18 mouse cellular contexts compared by ENCODE assay signal in the genomic region with DNA sequence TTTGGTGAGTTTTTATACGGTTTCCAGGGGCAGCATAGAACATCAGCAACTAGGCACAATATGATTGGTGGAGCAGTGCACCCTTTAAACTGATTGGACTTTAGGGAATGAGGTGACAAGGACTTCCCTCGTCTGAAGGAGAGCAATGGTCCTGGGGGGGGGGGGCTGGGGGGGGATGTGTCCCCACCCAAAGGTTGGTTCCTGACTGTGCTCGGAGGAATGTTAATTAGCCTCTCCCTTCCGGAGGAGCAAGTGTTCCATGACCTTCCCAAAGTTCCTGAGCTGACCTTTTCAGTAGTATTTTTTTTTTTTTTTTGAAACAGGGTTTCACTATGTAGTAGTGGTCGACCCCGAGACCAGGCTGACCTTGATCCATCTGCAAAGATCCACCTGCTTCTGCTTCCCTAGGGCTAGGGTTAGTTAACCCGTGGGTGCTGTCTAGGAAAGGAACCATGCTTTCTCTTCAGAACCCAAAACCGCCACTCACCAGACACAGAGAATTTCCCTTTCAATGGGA. TPM values are rescaled to one million over a fixed set of nuclear protein-coding genes. Genes with fewer than 3 reads are reported as not detected.
"Had no signal": no experiment of that assay in that cellular context is flagged by ENCODE, and none has a peak within 500 bp of the region (broad histone marks: within the 10 kb centered on the region; RNA-seq: fewer than 3 reads in every experiment).

No protein-coding gene starts in this region.

- H3K36me3 ChIP-seq: midbrain, embryonic 10.5 days; midbrain, embryonic 12.5 days; neural tube, embryonic 13.5 days; neural tube, embryonic 15.5 days; stomach, embryonic 15.5 days had no signal

- DNase-seq: lung, adult 18-20 months; lung, embryonic 14.5 days; midbrain, embryonic 14.5 days; right cerebral cortex, postnatal 14 days had no signal

- H3K4me1 ChIP-seq: midbrain, embryonic 10.5 days; midbrain, embryonic 12.5 days; neural tube, embryonic 13.5 days; neural tube, embryonic 15.5 days; stomach, embryonic 15.5 days had no signal

- H3K9ac ChIP-seq: lung, embryonic 14.5 days; midbrain, embryonic 12.5 days; neural tube, embryonic 13.5 days; neural tube, embryonic 15.5 days; stomach, embryonic 15.5 days had no signal

- H3K9me3 ChIP-seq: midbrain, embryonic 10.5 days; midbrain, embryonic 12.5 days; neural tube, embryonic 13.5 days; neural tube, embryonic 15.5 days; stomach, embryonic 15.5 days had no signal

- H3K27me3 ChIP-seq: neural tube, embryonic 13.5 days; neural tube, embryonic 15.5 days; stomach, embryonic 15.5 days had no signal

- H3K4me3 ChIP-seq: midbrain, embryonic 10.5 days; midbrain, embryonic 12.5 days; myocyte; neural tube, embryonic 13.5 days; neural tube, embryonic 15.5 days; stomach, embryonic 15.5 days had no signal

- H3K27ac ChIP-seq: midbrain, embryonic 10.5 days; midbrain, embryonic 12.5 days; neural tube, embryonic 13.5 days; neural tube, embryonic 15.5 days; stomach, embryonic 15.5 days; stomach, postnatal 0 days had no signal

- ATAC-seq: midbrain, embryonic 16.5 days had no signal

- H3K4me2 ChIP-seq: lung, embryonic 14.5 days; midbrain, embryonic 12.5 days; neural tube, embryonic 13.5 days; neural tube, embryonic 15.5 days; stomach, embryonic 15.5 days had no signal

RNA-seq across cellular contexts. Expression of a gene that starts 7.7 kb away (rescaled TPM):
- total RNA-seq: megakaryocyte, adult 5-6 weeks; megakaryocyte-erythroid progenitor cell, adult 5-6 weeks had no signal
- polyA plus RNA-seq: lung, embryonic 14.5 days; lung, embryonic 16.5 days; midbrain, embryonic 10.5 days; myocyte; neural tube, embryonic 11.5 days; neural tube, embryonic 15.5 days; spleen, adult 2 months; stomach, embryonic 15.5 days; stomach, postnatal 0 days; thymus, adult 2 months had no signal

RNA-seq across cellular contexts. Expression of a gene that starts 16.0 kb away (rescaled TPM):
- total RNA-seq: megakaryocyte, adult 5-6 weeks; megakaryocyte-erythroid progenitor cell, adult 5-6 weeks had no signal
